Mouse (Mus musculus) megakaryocyte, embryonic 14.5 days (primary cell): ENCODE data around the gene Pdia4.

ENCODE experiments used
- FLI1 ChIP-seq: IDR thresholded peaks from 2 replicates; pipeline ENCODE4 v1.6.1; 2012; ENCODE audit warnings: low read length, inconsistent platforms, mixed read lengths
- GATA1 ChIP-seq: IDR thresholded peaks from 3 replicates; pipeline ENCODE4 v1.6.1; 2012; ENCODE audit warnings: mixed read lengths, low read length, inconsistent platforms, borderline replicate concordance

GRCm38 (mm10) chr6:47821236-47821635, 8.0 kb upstream of the Pdia4 start:
- TF ChIP-seq FLI1: no peak
- TF ChIP-seq GATA1: no peak
